In the genomic region with DNA sequence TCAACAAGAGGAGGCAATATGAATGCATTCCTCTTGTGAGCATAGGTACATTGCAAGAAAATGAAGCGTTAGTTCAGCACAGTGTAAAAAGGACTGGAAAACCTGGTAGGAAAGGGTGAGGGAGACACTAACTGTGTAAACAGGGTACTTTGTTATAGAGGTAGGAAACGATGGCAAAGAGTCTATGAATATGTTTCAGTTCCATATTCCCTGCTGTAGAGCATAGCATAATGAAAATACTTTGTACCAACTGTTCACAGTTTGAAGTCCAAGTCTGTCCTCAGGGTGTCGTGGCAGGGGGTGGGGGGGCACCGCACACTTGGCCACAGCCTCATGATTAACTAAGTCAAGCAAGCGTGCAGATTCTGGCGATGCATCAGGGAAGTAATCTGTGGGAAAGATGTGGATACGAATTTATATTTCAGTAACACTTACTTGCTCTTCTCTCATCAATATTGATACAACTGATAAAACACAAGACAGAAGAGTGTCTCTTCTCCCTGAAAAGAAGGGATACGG, we compare ENCODE assay signal across 21 mouse cellular contexts.
A peak's percentile ranks its signal among the peaks of the same experiment; 100 is the strongest.
DNase-seq lines count a peak whose midpoint lies in the region; ATAC-seq lines count a peak whose summit lies in the region.
"Had no signal": no experiment of that assay in that cellular context is flagged by ENCODE, and none has a peak within 500 bp of the region (broad histone marks: within the 10 kb centered on the region; RNA-seq: fewer than 3 reads in every experiment).

No protein-coding gene starts in this region.

- H3K36me3 ChIP-seq in forebrain, embryonic 16.5 days (ENCODE audit: control insufficient read depth, insufficient read depth), result no peaks in the 10 kb centered on the region
- no peaks in the 10 kb centered on the region for H3K36me3 ChIP-seq in forebrain, embryonic 11.5 days (ENCODE audit: control insufficient read depth, insufficient read depth, low read length)
- H3K36me3 ChIP-seq in hindbrain, embryonic 16.5 days (ENCODE audit: control insufficient read depth, insufficient read depth, low read length), result no peaks in the 10 kb centered on the region
- no peaks in the 10 kb centered on the region for H3K36me3 ChIP-seq in hindbrain, embryonic 11.5 days (ENCODE audit: control insufficient read depth, insufficient read depth, low read length)
- H3K36me3 ChIP-seq: embryonic facial prominence, embryonic 12.5 days; heart, embryonic 15.5 days had no signal

- no peak overlapping the region for H3K4me3 ChIP-seq in forebrain, embryonic 16.5 days (replicated peaks; ENCODE audit: low read length)
- no peak overlapping the region for H3K4me3 ChIP-seq in forebrain, embryonic 11.5 days (ENCODE audit: low read depth, low read length)
- no peak overlapping the region for H3K4me3 ChIP-seq in hindbrain, embryonic 16.5 days (ENCODE audit: low read length)
- H3K4me3 ChIP-seq in hindbrain, embryonic 11.5 days (ENCODE audit: low read depth, low read length), result no peak overlapping the region
- H3K4me3 ChIP-seq: embryonic facial prominence, embryonic 12.5 days; forebrain, embryonic 13.5 days; heart, adult 2 months; heart, embryonic 15.5 days had no signal

- no peak overlapping the region for H3K9ac ChIP-seq in forebrain, embryonic 16.5 days (replicated peaks; ENCODE audit: low read depth, low read length)
- no peak overlapping the region for H3K9ac ChIP-seq in forebrain, embryonic 11.5 days (ENCODE audit: low read length)
- H3K9ac ChIP-seq in hindbrain, embryonic 16.5 days (ENCODE audit: low read depth, low read length), result no peak overlapping the region
- H3K9ac ChIP-seq in hindbrain, embryonic 11.5 days (ENCODE audit: low read depth, low read length), result no peak overlapping the region
- H3K9ac ChIP-seq: embryonic facial prominence, embryonic 12.5 days; forebrain, embryonic 13.5 days; heart, embryonic 15.5 days had no signal

- ATAC-seq in forebrain, embryonic 16.5 days, result peak; percentile 36; the same call in 1 of the 2 replicates
- ATAC-seq in forebrain, embryonic 11.5 days (replicated peaks; ENCODE audit: low FRiP score), result no peak
- ATAC-seq in hindbrain, embryonic 16.5 days, result peak; percentile 65; the same call in 1 of the 2 replicates
- no peak for ATAC-seq in hindbrain, embryonic 11.5 days (ENCODE audit: low FRiP score)
- ATAC-seq: forebrain, embryonic 13.5 days had no signal

- no peaks in the 10 kb centered on the region for H3K4me1 ChIP-seq in forebrain, embryonic 16.5 days (replicated peaks; ENCODE audit: control insufficient read depth, insufficient read depth, low read length)
- H3K4me1 ChIP-seq in forebrain, embryonic 11.5 days (replicated peaks; ENCODE audit: control insufficient read depth, insufficient read depth, low read length), result no peaks in the 10 kb centered on the region
- H3K4me1 ChIP-seq in hindbrain, embryonic 16.5 days (ENCODE audit: control insufficient read depth, insufficient read depth, low read depth, low read length), result no peaks in the 10 kb centered on the region
- H3K4me1 ChIP-seq in hindbrain, embryonic 11.5 days (replicated peaks; ENCODE audit: control insufficient read depth, insufficient read depth, low read length), result no peaks in the 10 kb centered on the region
- H3K4me1 ChIP-seq: embryonic facial prominence, embryonic 12.5 days; forebrain, embryonic 13.5 days; heart, embryonic 15.5 days had no signal

- no peaks in the 10 kb centered on the region for H3K9me3 ChIP-seq in forebrain, embryonic 16.5 days (ENCODE audit: control insufficient read depth, low read length)
- no peaks in the 10 kb centered on the region for H3K9me3 ChIP-seq in forebrain, embryonic 11.5 days (ENCODE audit: control insufficient read depth, low read length)
- H3K9me3 ChIP-seq in hindbrain, embryonic 16.5 days (ENCODE audit: control insufficient read depth, low read length), result no peaks in the 10 kb centered on the region
- no peaks in the 10 kb centered on the region for H3K9me3 ChIP-seq in hindbrain, embryonic 11.5 days (ENCODE audit: control insufficient read depth, low read length)
- H3K9me3 ChIP-seq: embryonic facial prominence, embryonic 12.5 days; forebrain, embryonic 13.5 days; heart, embryonic 15.5 days had no signal

- no peak overlapping the region for H3K27ac ChIP-seq in forebrain, embryonic 16.5 days (ENCODE audit: low read length)
- H3K27ac ChIP-seq in forebrain, embryonic 11.5 days (ENCODE audit: low read depth, low read length), result no peak overlapping the region
- no peak overlapping the region for H3K27ac ChIP-seq in hindbrain, embryonic 16.5 days (ENCODE audit: low read depth, low read length)
- H3K27ac ChIP-seq in hindbrain, embryonic 11.5 days (ENCODE audit: low read depth, low read length), result no peak overlapping the region
- H3K27ac ChIP-seq: embryonic facial prominence, embryonic 12.5 days; forebrain, embryonic 13.5 days; heart, adult 2 months; heart, embryonic 15.5 days; kidney, postnatal 0 days had no signal

- WGBS in forebrain, embryonic 16.5 days, result 67% methylated on average over 8 of the region's 8 CpGs
- 83% methylated on average over 8 of the region's 8 CpGs for WGBS in forebrain, embryonic 11.5 days
- 59% methylated on average over 8 of the region's 8 CpGs for WGBS in hindbrain, embryonic 16.5 days
- 80% methylated on average over 8 of the region's 8 CpGs for WGBS in hindbrain, embryonic 11.5 days

- peak; percentile 71 to 87 for DNase-seq in cerebellum, postnatal 10 days
- DNase-seq in cerebellum, adult 9-10 months, result no peak
- DNase-seq in forebrain, embryonic 11.5 days (ENCODE audit: low spot score), result no peak
- no peak for DNase-seq in hindbrain, embryonic 11.5 days (ENCODE audit: low spot score)
- DNase-seq in Muller cell, postnatal 12 days (ENCODE audit: inconsistent ontology term), result peak; percentile 23
- DNase-seq in gastrocnemius, postnatal 10 days, result no peak
- DNase-seq: adrenal gland, adult 8-10 months; adrenal gland, postnatal 36 days; cerebellum, adult 18-20 months; gastrocnemius, postnatal 14 days; heart, adult 2 months; heart, postnatal 14 days; kidney, adult 11 months; kidney, adult 9 months had no signal

- no peak overlapping the region for H3K4me2 ChIP-seq in forebrain, embryonic 16.5 days (ENCODE audit: low read length)
- H3K4me2 ChIP-seq in forebrain, embryonic 11.5 days (ENCODE audit: low read depth, low read length, severe bottlenecking), result no peak overlapping the region
- H3K4me2 ChIP-seq in hindbrain, embryonic 16.5 days (ENCODE audit: low read length), result no peak overlapping the region
- no peak overlapping the region for H3K4me2 ChIP-seq in hindbrain, embryonic 11.5 days (replicated peaks; ENCODE audit: low read depth, low read length)
- H3K4me2 ChIP-seq: embryonic facial prominence, embryonic 12.5 days; forebrain, embryonic 13.5 days; heart, embryonic 11.5 days; heart, embryonic 15.5 days had no signal

- H3K27me3 ChIP-seq in forebrain, embryonic 16.5 days (replicated peaks; ENCODE audit: control insufficient read depth, insufficient read depth, low read length), result no peaks in the 10 kb centered on the region
- H3K27me3 ChIP-seq in forebrain, embryonic 11.5 days (ENCODE audit: control insufficient read depth, insufficient read depth, low read length), result no peaks in the 10 kb centered on the region
- no peaks in the 10 kb centered on the region for H3K27me3 ChIP-seq in hindbrain, embryonic 16.5 days (replicated peaks; ENCODE audit: control insufficient read depth, insufficient read depth, low read length)
- H3K27me3 ChIP-seq in hindbrain, embryonic 11.5 days (ENCODE audit: control insufficient read depth, insufficient read depth, low read length), result no peaks in the 10 kb centered on the region
- H3K27me3 ChIP-seq: embryonic facial prominence, embryonic 12.5 days; forebrain, embryonic 13.5 days; heart, embryonic 15.5 days had no signal

Comparison
In these comparisons a context has a peak if more than half of its experiments do, and no peak if none do; other contexts are left out.
1. DNase-seq: peak in cerebellum, postnatal 10 days (2 of 2) and Muller cell, postnatal 12 days (single experiment); none in cerebellum, adult 9-10 months (single experiment), forebrain, embryonic 11.5 days (single experiment), hindbrain, embryonic 11.5 days (single experiment) and gastrocnemius, postnatal 10 days (single experiment).
2. ATAC-seq: peak in forebrain, embryonic 16.5 days (single experiment) and hindbrain, embryonic 16.5 days (single experiment); none in forebrain, embryonic 11.5 days (single experiment) and hindbrain, embryonic 11.5 days (single experiment).